Mouse (Mus musculus): ENCODE results near the gene Elavl1.

GRCm38 (mm10) chr8:4292738-4293137, 32.5 kb downstream of the Elavl1 start:
- TF ChIP-seq CTCF (IDR thresholded peaks at IDR 0.05; ENCODE audit: extremely low read depth, insufficient read depth, insufficient read length, insufficient replicate concordance), result no peak
- TF ChIP-seq POLR2A (IDR thresholded peaks at IDR 0.05; ENCODE audit: low read depth, low read length), result no peak

All from spleen, adult 2 months (tissue).